Mouse (Mus musculus) intestine, embryonic 15.5 days (tissue): ENCODE data around the gene Grk5. TPM values are rescaled to one million over a fixed set of nuclear protein-coding genes. Genes with fewer than 3 reads are reported as not detected.

Source experiments
- ATAC-seq: fragments of 200-750 bp; cut with Nextera tagmentation; 2 replicates; pipeline ENCODE4 v1.8.0; 2017; ENCODE audit warnings: moderate TSS enrichment, moderate library complexity
- H3K27ac ChIP-seq: fragments of 300-500 bp; sonication (generic); 2 replicates; pipeline ENCODE4 v1.5.1; 2015; ENCODE audit warnings: mild to moderate bottlenecking, inconsistent platforms
- H3K27me3 ChIP-seq: fragments of 300-500 bp; sonication (generic); replicated peaks from 2 replicates; pipeline ENCODE4 v1.6.1; 2015; ENCODE audit warnings: inconsistent platforms
- H3K36me3 ChIP-seq: fragments of 300-500 bp; sonication (generic); 2 replicates; pipeline ENCODE4 v1.6.1; 2015; ENCODE audit warnings: inconsistent platforms
- H3K4me1 ChIP-seq: fragments of 300-500 bp; sonication (generic); replicated peaks from 2 replicates; pipeline ENCODE4 v1.6.1; 2015; ENCODE audit warnings: inconsistent platforms
- H3K4me2 ChIP-seq: fragments of 300-500 bp; sonication (generic); replicated peaks from 2 replicates; pipeline ENCODE4 v1.6.1; 2015; ENCODE audit warnings: mild to moderate bottlenecking, inconsistent platforms
- H3K4me3 ChIP-seq: fragments of 300-500 bp; sonication (generic); replicated peaks from 2 replicates; pipeline ENCODE4 v1.5.1; 2015; ENCODE audit warnings: inconsistent platforms
- H3K9ac ChIP-seq: fragments of 300-500 bp; sonication (generic); 2 replicates; pipeline ENCODE4 v1.6.1; 2015; ENCODE audit warnings: inconsistent platforms
- H3K9me3 ChIP-seq: fragments of 300-500 bp; sonication (generic); 2 replicates; pipeline ENCODE4 v1.6.1; 2016; ENCODE audit warnings: inconsistent platforms
- WGBS: fragments of 180-500 bp; shearing (Covaris S2); methylation state at CpG from one replicate; pipeline ENCODE4 v1.1.7; 2015; 5-methylcytosine and 5-hydroxymethylcytosine counted together
- polyA plus RNA-seq: library from polyadenylated mRNA; unstranded; fragments of >200 nt; fragmentation: Nextera tagmentation; extraction: Ambion mirVana; gene quantifications from 2 replicates; pipeline ENCODE4 v1.2.1, GENCODE M21; 2015

The Grk5 gene
- polyA plus RNA-seq, 1 experiment from 2014 or later, result 2.0 TPM

- no peaks in the 10 kb centered on the region for H3K36me3 ChIP-seq
- no peak overlapping the region for H3K4me2 ChIP-seq
- no peak overlapping the region for H3K9ac ChIP-seq
- no peak overlapping the region for H3K27ac ChIP-seq
- H3K27me3 ChIP-seq, result no peaks in the 10 kb centered on the region
- H3K9me3 ChIP-seq, result no peaks in the 10 kb centered on the region
- no peak overlapping the region for H3K4me3 ChIP-seq
- no peaks in the 10 kb centered on the region for H3K4me1 ChIP-seq
- 92% methylated on average over 4 of the region's 4 CpGs for WGBS
- no peak for ATAC-seq
These were observed 201.0 kb downstream of the Grk5 start for GRCm38 (mm10) chr19:61090541-61090940.

- H3K27ac ChIP-seq, result no peak overlapping the region
- no peaks in the 10 kb centered on the region for H3K9me3 ChIP-seq
- H3K4me1 ChIP-seq, result no peaks in the 10 kb centered on the region
- H3K9ac ChIP-seq, result no peak overlapping the region
- ATAC-seq, result no peak
- no peak overlapping the region for H3K4me3 ChIP-seq
- 78% methylated on average over 2 of the region's 2 CpGs for WGBS
- no peak overlapping the region for H3K4me2 ChIP-seq
- no peaks in the 10 kb centered on the region for H3K27me3 ChIP-seq
- H3K36me3 ChIP-seq, result no peaks in the 10 kb centered on the region
These were observed 207.2 kb downstream of the Grk5 start for GRCm38 (mm10) chr19:61096776-61097175.

GRCm38 (mm10) chr19:61097764-61098163, 208.2 kb downstream of the Grk5 start:
- H3K36me3 ChIP-seq, result no peaks in the 10 kb centered on the region
- no peaks in the 10 kb centered on the region for H3K4me1 ChIP-seq
- no peaks in the 10 kb centered on the region for H3K9me3 ChIP-seq
- no peaks in the 10 kb centered on the region for H3K27me3 ChIP-seq
- no peak overlapping the region for H3K4me3 ChIP-seq
- no peak overlapping the region for H3K9ac ChIP-seq
- 15% methylated on average over 4 of the region's 4 CpGs for WGBS
- ATAC-seq, result no peak
- H3K4me2 ChIP-seq, result no peak overlapping the region
- H3K27ac ChIP-seq, result no peak overlapping the region

- no peaks in the 10 kb centered on the region for H3K36me3 ChIP-seq
- no peak overlapping the region for H3K27ac ChIP-seq
- no peaks in the 10 kb centered on the region for H3K27me3 ChIP-seq
- 48% methylated on average over 2 of the region's 2 CpGs for WGBS
- H3K4me1 ChIP-seq, result no peaks in the 10 kb centered on the region
- H3K4me2 ChIP-seq, result no peak overlapping the region
- no peak overlapping the region for H3K9ac ChIP-seq
- no peak overlapping the region for H3K4me3 ChIP-seq
- H3K9me3 ChIP-seq, result no peaks in the 10 kb centered on the region
- no peak for ATAC-seq
These were observed 220.6 kb downstream of the Grk5 start for GRCm38 (mm10) chr19:61110184-61110583.

GRCm38 (mm10) chr19:61131096-61131495, 241.5 kb downstream of the Grk5 start:
- Histone ChIP-seq H3K9ac (no peak overlapping the region), H3K9me3 (no peaks in the 10 kb centered on the region), H3K4me3 (no peak overlapping the region), H3K27me3 (no peaks in the 10 kb centered on the region), H3K4me1 (no peaks in the 10 kb centered on the region), H3K36me3 (peaks cover 3% of the 10 kb centered on the region; the same call in 1 of the 2 replicates), H3K4me2 (no peak overlapping the region), H3K27ac (no peak overlapping the region)
- no peak for ATAC-seq
- 92% methylated on average over 10 of the region's 10 CpGs for WGBS

GRCm38 (mm10) chr19:61138655-61139054, 249.1 kb downstream of the Grk5 start:
- H3K36me3 ChIP-seq, result no peaks in the 10 kb centered on the region
- no peaks in the 10 kb centered on the region for H3K27me3 ChIP-seq
- no peak overlapping the region for H3K4me3 ChIP-seq
- H3K27ac ChIP-seq, result no peak overlapping the region
- no peak overlapping the region for H3K4me2 ChIP-seq
- H3K9me3 ChIP-seq, result no peaks in the 10 kb centered on the region
- no peak for ATAC-seq
- peaks cover 4% of the 10 kb centered on the region; the same call in 1 of the 2 replicates for H3K4me1 ChIP-seq
- H3K9ac ChIP-seq, result no peak overlapping the region

- Histone ChIP-seq H3K27me3 (no peaks in the 10 kb centered on the region), H3K36me3 (no peaks in the 10 kb centered on the region), H3K9ac (peak within 1 kb of the TSS; percentile 79), H3K4me1 (peaks cover 4% of the 10 kb centered on the region; the same call in 1 of the 2 replicates), H3K27ac (peak within 1 kb of the TSS; percentile 70; the same call in 1 of the 2 replicates), H3K4me2 (peak within 1 kb of the TSS; percentile 70), H3K4me3 (peak within 1 kb of the TSS; percentile 77), H3K9me3 (no peaks in the 10 kb centered on the region)
- under 1% methylated on average over 18 of the region's 18 CpGs for WGBS
- peak; percentile 100 for ATAC-seq
These were observed 251.0 kb downstream of the Grk5 start, which contains the start of gene Zfp950 for GRCm38 (mm10) chr19:61140342-61141206. Zfp950 (minus strand) TSS chr19:61140840.

- Histone ChIP-seq H3K4me2 (peak overlapping the region; percentile 70), H3K4me1 (peaks cover 4% of the 10 kb centered on the region; the same call in 1 of the 2 replicates), H3K27ac (no peak overlapping the region), H3K36me3 (no peaks in the 10 kb centered on the region), H3K9me3 (no peaks in the 10 kb centered on the region), H3K4me3 (peak overlapping the region; percentile 77), H3K9ac (peak overlapping the region; percentile 44), H3K27me3 (no peaks in the 10 kb centered on the region)
- no peak for ATAC-seq
- 22% methylated on average over 4 of the region's 4 CpGs for WGBS
These were observed 251.8 kb downstream of the Grk5 start for GRCm38 (mm10) chr19:61141299-61141698.

Other genes starting within 250 kb of the Grk5 start
- gene Nanos1, start 133.8 kb upstream of the Grk5 start, polyA plus RNA-seq, result 1.1 and 1.3 TPM in 2 replicates
- gene Eif3a, start 99.1 kb upstream of the Grk5 start, polyA plus RNA-seq, result 138 and 140 TPM in 2 replicates
- 32.0 TPM in 2 replicates for gene Fam45a, start 78.2 kb upstream of the Grk5 start, polyA plus RNA-seq
- gene Sfxn4, start 28.3 kb upstream of the Grk5 start, polyA plus RNA-seq, result 4.1 and 5.0 TPM in 2 replicates
- 150 and 158 TPM in 2 replicates for gene Prdx3, start 15.2 kb upstream of the Grk5 start, polyA plus RNA-seq